Mouse (Mus musculus): ENCODE results near the gene Prph.
A peak's percentile ranks its signal among the peaks of the same experiment; 100 is the strongest.
"Not testable (repeated sequence)": the region's sequence is repeated elsewhere in the genome, so short reads cannot be mapped to it uniquely, and the experiment has no call there.

The Prph gene

GRCm38 (mm10) chr15:99074600-99075333, 19.8 kb downstream of the Prph start:
- peak; percentile 96 for DNase-seq (ENCODE audit: low spot score in 2 of 2)

- DNase-seq (ENCODE audit: low spot score in 2 of 2): not testable (repeated sequence)
Observed at GRCm38 (mm10) chr15:99076011-99076410, 21.0 kb downstream of the Prph start.

- no peak for DNase-seq (ENCODE audit: low spot score in 2 of 2)
Observed at GRCm38 (mm10) chr15:99078181-99078910, 23.4 kb downstream of the Prph start.

DNA sequence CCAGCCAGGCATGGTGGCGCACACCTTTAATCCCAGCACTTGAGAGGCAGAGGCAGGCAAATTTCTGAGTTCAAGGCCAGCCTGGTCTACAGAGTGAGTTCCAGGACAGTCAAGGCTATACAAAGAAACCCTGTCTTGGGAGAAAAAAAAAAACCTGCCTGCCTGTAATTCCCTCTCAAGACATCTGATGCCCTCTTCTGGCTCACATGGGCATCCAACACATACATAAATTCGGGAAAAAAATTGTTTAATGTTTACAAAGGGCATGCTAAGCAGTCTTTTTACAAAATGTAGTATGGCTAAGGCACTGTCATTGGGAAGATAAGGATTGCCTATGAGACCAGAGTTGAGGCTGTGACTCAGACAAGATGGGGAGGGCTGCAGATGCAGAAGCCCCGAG, 24.8 kb downstream of the Prph start:
- DNase-seq (ENCODE audit: low spot score in 2 of 2): no peak

DNA sequence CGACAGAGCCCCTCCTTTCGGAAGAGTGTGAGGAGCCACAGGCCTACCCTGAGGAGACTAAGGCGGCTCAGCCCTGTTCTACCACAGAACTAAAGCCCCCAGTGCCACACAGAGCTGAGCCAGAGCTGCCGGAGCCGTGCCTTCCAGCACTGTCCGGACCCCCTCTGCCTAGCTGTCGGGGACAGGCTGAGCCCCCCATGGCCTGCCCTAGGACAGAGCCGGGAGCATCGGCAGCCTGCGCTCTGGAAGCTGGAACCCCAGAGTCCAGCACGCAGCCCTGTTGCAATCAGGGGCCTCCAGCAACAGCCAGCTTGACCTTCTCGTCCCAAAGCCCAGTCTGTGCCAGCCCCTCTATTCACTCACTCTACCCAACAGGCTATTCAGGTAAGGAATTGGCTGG, 27.3 kb downstream of the Prph start:
- no peak for DNase-seq (ENCODE audit: low spot score in 2 of 2)

- no peak for DNase-seq (ENCODE audit: low spot score in 2 of 2)
Observed at GRCm38 (mm10) chr15:99082840-99083239, 27.9 kb downstream of the Prph start.

GRCm38 (mm10) chr15:99083258-99083657, 28.3 kb downstream of the Prph start:
- no peak for DNase-seq (ENCODE audit: low spot score in 2 of 2)

DNA sequence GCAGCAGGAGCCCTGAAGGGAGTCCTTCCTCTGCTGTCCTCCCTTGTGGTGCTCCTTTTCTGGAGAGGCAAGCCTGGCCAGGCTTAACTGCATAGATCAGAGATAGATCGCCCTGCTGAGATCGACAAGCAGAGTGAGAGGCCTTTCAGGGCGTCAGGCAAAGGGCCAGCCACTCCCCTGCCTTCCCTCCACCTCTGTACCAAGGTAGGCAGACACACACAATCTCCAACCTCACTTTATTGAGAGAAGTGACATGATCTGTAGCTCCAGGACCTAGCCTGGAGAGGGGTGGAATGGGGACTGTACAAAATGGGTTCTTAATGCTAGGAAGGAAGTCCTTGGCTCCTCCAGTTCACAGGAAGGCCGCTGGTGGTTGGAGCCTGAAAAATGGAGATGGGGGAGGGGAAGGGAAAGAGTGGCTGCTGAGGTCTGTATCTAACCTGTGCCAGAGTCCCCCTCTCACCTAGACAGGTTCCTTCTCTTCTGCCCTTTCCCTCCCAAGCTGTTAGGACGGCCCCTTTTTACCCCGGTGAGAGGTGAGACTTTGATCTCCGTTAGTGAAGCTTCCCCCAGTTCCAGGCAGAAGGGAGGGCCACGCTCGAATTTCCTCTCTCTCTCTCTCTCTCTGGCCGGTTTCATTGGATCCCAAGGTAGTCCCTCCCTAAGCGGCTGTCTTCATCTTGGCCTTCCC, 29.0 kb downstream of the Prph start:
- no peak for DNase-seq (ENCODE audit: low spot score in 2 of 2)

DNA sequence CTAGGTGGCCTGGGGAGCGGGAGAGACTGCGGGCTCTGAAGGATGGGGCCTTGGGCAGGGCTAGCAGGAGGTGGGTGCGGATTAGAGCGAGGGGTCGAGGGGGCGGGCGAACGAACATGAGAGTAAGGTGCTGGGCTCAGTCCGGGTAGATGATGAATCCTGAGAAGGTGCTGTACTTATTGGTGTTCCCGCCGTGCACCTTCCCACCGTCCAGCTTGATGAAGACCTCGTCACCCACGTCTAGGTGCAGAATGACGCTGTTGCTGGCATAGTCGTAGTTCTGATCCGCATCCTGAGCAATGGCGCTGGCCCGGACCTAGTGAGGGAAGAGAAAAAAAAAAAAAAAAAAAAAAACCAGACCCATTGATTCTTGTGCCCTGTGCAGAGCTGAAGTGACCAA, 29.6 kb downstream of the Prph start:
- DNase-seq (ENCODE audit: low spot score in 2 of 2): no peak

GRCm38 (mm10) chr15:99085997-99086396, 31.0 kb downstream of the Prph start:
- DNase-seq (ENCODE audit: low spot score in 2 of 2): no peak

GRCm38 (mm10) chr15:99087253-99088075, 32.5 kb downstream of the Prph start, which contains the start of gene C1ql4:
C1ql4 (minus strand) TSS chr15:99087817.
- DNase-seq (ENCODE audit: low spot score in 2 of 2): peak in 1 of 2 experiments; percentile 49

- DNase-seq (ENCODE audit: low spot score in 2 of 2): peak; percentile 61 to 79
Observed at GRCm38 (mm10) chr15:99088292-99088691, 33.3 kb downstream of the Prph start.

- DNase-seq (ENCODE audit: low spot score in 2 of 2): no peak
Observed at GRCm38 (mm10) chr15:99089069-99089468, 34.1 kb downstream of the Prph start.

DNA sequence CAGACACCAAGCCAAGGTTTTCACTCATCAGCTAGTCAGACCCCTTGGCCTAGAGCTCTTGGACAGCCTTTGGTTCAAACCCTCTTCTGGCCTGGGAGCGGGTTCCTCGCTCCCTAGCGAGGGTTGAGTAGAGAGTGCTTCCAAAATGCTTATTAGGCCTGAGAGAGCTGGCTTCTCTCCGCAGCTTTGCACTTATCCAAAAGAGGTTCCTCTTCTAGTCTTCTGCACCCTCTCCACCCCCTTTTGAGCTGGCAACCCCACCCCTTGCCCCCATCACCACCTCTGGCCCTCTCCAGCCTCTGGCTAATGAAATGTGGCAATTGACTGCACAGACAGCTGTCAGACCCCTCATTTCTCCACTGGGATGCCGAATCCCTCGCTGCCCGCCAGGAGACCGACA, 37.9 kb downstream of the Prph start, which contains the start of gene Dnajc22:
TSS of gene Dnajc22 (plus strand) at position 301 of the 400 bp plus-strand sequence.
- DNase-seq (ENCODE audit: low spot score in 2 of 2): no peak

DNA sequence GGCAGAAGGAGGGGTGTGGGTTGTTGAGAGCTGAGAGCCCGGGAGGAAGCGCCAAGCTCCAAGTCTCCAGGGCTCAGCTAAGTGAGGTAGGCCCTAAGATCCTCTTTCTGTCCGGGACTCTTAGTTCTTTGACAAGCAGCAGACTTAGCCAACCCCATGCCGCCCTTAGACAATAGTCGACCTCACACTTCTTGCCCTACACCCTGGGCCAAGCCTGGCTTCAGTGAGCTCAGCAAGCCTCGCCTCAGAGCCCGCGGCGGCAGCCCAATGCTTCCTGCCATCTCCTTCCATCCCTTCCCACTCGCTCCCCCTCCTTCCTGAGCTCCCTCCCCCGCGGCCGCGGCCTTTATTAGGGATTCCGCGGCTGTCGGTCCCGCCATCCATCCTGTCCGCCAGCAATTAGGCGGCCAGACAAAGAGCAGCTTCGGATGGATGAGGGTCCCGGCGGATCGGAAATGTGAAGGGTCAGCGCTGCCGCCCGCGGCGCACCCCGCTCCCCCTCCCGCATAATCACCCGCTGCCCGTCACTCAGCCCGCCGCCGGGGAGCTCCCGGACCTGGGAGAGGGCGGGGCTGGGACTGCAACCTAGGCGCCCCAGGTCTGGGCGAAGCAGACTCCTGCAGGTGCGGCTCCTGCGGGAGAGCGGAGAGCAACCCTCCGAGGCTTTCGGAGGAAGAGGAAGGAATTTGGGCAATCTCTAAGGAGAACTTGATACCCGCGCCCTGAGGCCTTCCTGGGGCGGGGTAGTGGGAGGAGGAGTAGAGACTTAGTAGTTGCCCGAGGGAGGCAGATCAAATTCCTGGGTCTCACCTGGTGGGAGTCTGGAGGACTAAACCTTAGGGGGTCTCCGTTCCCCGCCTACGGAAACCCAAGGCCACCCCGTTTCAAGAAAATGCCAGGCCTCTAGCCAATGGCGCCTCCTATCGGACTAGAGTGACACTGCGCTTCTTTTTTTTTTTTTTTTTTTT, 38.6 kb downstream of the Prph start:
- no peak for DNase-seq (ENCODE audit: low spot score in 2 of 2)

- DNase-seq (ENCODE audit: low spot score in 2 of 2): no peak
Observed at GRCm38 (mm10) chr15:99094631-99095270, 39.8 kb downstream of the Prph start.

DNA sequence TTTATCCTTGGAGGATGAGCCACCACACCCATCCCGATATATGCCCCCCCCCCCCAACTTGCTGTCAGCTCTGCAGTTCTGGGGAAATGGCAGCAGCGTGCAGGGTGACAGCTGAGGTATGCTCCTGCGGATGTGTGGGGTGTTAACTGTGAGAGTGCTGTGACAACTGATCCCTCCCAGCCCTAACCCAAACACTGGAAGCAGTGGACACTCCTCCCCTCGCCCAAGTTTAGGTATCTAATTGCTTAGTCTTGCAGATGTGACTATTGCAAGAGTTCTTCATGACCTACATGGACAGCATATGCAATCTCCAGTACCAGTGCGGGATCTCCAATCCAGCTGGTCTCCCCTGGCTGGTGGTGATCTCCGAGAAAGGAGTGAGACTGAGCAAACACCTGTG, 40.4 kb downstream of the Prph start:
- DNase-seq (ENCODE audit: low spot score in 2 of 2): no peak

DNA sequence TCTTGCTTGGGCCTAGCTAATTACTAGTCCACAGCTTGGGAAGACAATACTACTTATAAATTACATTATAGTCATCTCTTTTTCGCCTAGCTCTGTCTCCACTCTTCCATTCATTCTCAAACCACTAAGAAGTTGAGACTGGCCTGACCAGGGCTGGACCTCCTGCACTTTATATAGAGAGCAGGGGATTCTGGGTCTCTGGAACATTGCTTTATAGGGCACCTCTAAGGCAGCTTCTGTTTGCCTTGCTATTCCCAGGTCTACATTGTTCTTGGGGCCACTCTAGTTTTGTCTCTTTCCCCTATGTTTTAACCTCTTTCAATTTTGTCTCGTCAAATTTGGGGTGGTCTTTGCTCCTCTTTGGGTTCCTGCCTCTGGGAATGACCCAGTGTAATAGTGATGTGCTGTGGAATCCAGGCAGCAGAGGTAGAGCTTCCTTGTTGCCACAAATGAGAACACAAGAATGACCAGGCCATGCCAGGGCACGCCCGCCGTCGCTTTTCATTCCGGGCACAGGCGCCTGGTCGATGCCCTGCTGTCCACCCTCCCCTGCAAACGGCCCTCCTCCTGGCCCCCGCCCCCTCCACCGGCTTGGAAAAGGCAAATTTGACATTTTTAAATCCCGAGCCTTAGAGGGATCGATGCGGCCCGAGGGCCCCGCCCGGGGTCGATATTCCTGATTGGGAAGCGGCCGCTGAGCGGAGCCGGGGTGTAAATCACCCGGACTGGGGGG, 41.3 kb downstream of the Prph start:
- DNase-seq (ENCODE audit: low spot score in 2 of 2): no peak

DNA sequence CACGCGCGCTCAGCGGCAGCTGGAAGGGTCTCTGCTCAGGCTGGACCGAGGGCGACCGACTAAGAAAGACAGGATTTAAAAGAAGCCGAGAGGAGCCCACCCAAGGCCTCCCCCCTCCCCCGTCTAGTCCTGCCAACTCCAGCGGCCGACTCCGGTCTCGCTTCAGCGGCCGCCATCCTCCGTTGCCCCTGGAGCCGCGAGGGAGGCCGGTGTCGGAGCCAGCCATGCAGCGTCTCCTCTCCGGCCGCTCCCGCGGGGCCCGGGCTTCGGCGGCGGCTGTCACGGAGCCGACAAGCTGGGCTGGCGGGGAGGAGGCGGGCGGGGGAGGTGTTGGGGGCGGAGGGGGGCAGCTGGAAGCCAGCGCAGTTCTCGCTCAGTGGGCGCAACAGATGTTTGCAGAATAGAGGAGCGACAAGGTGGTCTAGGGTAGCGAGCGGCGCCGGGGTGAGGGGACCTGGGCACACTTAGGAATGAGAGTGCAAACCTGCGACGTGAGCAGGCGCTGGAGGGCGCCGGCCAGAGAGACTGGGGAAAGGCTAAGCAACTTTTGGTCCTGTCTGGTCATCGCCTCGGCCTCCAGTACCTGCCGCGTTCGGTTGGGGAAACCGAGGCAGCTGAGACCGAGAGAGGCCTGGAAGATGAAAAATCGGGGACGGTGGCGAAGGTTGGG, 42.0 kb downstream of the Prph start:
- no peak for DNase-seq (ENCODE audit: low spot score in 2 of 2)
